Mouse (Mus musculus) hindbrain, postnatal 0 days (tissue): ENCODE measurements around the gene Spats1. TPM values are rescaled to one million over a fixed set of nuclear protein-coding genes. Genes with fewer than 3 reads are reported as not detected.
A peak's percentile ranks its signal among the peaks of the same experiment; 100 is the strongest.

Source experiments
- ATAC-seq: fragments of 200-750 bp; cut with Nextera tagmentation; 2 replicates; pipeline ENCODE4 v1.8.0; 2017; ENCODE audit warnings: mild to moderate bottlenecking, moderate TSS enrichment, moderate library complexity
- DNase-seq: peaks from one replicate; pipeline ENCODE4 v3.0.0-alpha.2; 2015; ENCODE audit warnings: low spot score
- H3K27ac ChIP-seq: fragments of 300-500 bp; sonication (generic); 2 replicates; pipeline ENCODE4 v1.5.1; 2014; ENCODE audit warnings: mild to moderate bottlenecking
- H3K27me3 ChIP-seq: fragments of 300-500 bp; sonication (generic); 2 replicates; pipeline ENCODE4 v1.6.1; 2014; ENCODE audit warnings: low read length, mixed read lengths; ENCODE audit not compliant: insufficient read depth
- H3K36me3 ChIP-seq: fragments of 300-500 bp; sonication (generic); 2 replicates; pipeline ENCODE4 v1.6.1; 2014; ENCODE audit warnings: low read length, mixed read lengths; ENCODE audit not compliant: insufficient read depth
- H3K4me1 ChIP-seq: fragments of 300-500 bp; sonication (generic); 2 replicates; pipeline ENCODE4 v1.6.1; 2014; ENCODE audit warnings: antibody characterized with exemption, low read length, mixed read lengths; ENCODE audit not compliant: insufficient read depth
- H3K4me2 ChIP-seq: fragments of 300-500 bp; sonication (generic); 2 replicates; pipeline ENCODE4 v1.6.1; 2014; ENCODE audit warnings: low read depth, mild to moderate bottlenecking, low read length, moderate library complexity, mixed read lengths
- H3K4me3 ChIP-seq: fragments of 300-500 bp; sonication (generic); 2 replicates; pipeline ENCODE4 v1.5.1; 2014; ENCODE audit warnings: low read length
- H3K9ac ChIP-seq: fragments of 300-500 bp; sonication (generic); replicated peaks from 2 replicates; pipeline ENCODE4 v1.6.1; 2014; ENCODE audit warnings: mild to moderate bottlenecking, low read length, moderate library complexity, mixed read lengths
- H3K9me3 ChIP-seq: fragments of 300-500 bp; sonication (generic); 2 replicates; pipeline ENCODE4 v1.6.1; 2016; ENCODE audit warnings: low read length, mixed read lengths
- CTCF ChIP-seq: IDR thresholded peaks from 2 replicates; pipeline ENCODE4 v1.5.1; 2016; ENCODE audit warnings: antibody characterized with exemption, control low read depth, low read depth
- WGBS: fragments of 180-500 bp; shearing (Covaris S2); extraction: QIAGEN DNeasy Blood & Tissue Kit; methylation state at CpG from one replicate; pipeline ENCODE4 v1.1.7; 2014; 5-methylcytosine and 5-hydroxymethylcytosine counted together
- polyA plus RNA-seq: library from polyadenylated mRNA; unstranded; fragments of >200 nt; fragmentation: Nextera tagmentation; extraction: Ambion mirVana; gene quantifications from 2 replicates; pipeline ENCODE4 v1.2.1, GENCODE M21; 2015
- total RNA-seq: library from RNA; depleted of rRNA; stranded (reverse); fragments of >200 nt; gene quantifications from 2 replicates; pipeline ENCODE4 v1.2.3, GENCODE M21; 2014; rRNA removed

Spats1 gene
- total RNA-seq = 0.29 and 4.2 TPM in 2 replicates
- polyA plus RNA-seq = 2.9 and 3.5 TPM in 2 replicates

DNA sequence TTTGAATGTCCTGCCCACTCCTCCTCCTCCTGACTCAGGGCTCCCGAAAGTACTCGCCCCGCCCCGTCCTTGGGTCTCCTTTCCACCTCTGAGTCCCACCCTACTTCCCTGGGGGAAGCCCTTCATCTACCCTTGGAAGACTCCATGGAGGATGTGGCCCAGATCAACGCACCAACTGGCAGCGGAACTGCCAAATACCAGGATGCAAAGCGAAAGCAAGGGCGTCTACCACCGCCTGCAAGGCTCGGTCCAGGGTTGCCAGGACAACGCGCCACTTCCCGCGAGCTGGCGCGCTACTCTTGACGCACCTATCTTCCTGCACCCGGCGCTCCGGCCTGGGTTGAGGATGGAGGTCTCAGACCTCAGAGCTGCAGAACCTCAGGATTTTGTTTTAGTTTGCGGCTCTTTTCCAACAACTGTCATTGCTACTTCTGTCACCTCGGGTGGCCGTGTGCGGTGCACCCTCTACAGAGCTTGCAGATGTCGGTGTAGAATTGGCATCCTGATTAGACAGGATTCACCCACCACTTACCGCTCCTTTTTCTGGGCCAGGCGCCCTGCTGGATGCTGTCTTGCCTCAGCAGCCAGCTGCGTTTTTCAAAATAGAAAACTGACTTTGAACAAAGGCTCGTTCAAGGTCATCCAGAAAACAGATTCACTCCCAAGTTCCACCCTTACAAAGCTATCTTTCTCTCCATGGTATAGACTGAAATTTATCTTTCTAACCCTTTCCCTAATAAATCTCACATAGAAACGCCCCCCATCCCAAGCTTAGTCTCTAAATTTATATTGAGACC is at the start of gene Spats1:
Spats1 (minus strand) TSS at position 747 of the 797 bp plus-strand sequence.
- peak; percentile 93 for ATAC-seq
- WGBS = 4% methylated on average over 30 of the region's 30 CpGs
- Histone ChIP-seq H3K9ac (peak within 1 kb of the TSS; percentile 50; the same call in 1 of the 2 replicates), H3K4me2 (peak within 1 kb of the TSS; percentile 66), H3K27me3 (no peaks in the 10 kb centered on the region), H3K27ac (peak within 1 kb of the TSS; percentile 85), H3K4me1 (peaks cover 6% of the 10 kb centered on the region; the same call in 1 of the 2 replicates), H3K9me3 (no peaks in the 10 kb centered on the region), H3K36me3 (no peaks in the 10 kb centered on the region), H3K4me3 (peak within 1 kb of the TSS; percentile 37)
- TF ChIP-seq CTCF = no peak; the same call in 1 of the 2 replicates
- peak; percentile 91 for DNase-seq

DNA sequence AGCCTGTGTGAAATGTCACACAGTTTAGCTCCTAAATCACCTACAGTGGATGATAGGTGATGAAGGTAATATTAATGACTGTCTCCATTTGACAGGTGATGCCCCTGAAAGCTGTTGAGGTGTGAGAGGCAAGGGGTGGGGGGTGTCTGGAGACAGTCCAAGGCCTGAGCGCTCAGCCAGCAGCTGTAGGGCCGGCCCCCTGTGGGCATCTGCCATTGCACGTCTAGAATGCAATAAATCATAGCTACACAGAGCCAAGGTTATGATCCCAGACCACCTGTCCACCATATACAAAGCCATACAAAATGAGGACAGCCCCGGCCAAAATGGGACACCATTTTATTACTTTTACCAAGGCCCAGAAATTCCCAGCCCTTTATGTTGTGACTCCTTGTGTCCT is 49.7 kb upstream of the Spats1 start:
- no peaks in the 10 kb centered on the region for H3K9me3 ChIP-seq
- no peaks in the 10 kb centered on the region for H3K27me3 ChIP-seq
- peak; percentile 63 for DNase-seq
- no peak overlapping the region for H3K4me3 ChIP-seq
- H3K27ac ChIP-seq = peak overlapping the region; percentile 65; the same call in 1 of the 2 replicates
- peaks cover 11% of the 10 kb centered on the region for H3K4me1 ChIP-seq
- H3K4me2 ChIP-seq = no peak overlapping the region
- 32% methylated on average over 4 of the region's 4 CpGs for WGBS
- no peak overlapping the region for H3K9ac ChIP-seq
- no peaks in the 10 kb centered on the region for H3K36me3 ChIP-seq
- no peak for TF ChIP-seq CTCF
- ATAC-seq = peak; percentile 56; the same call in 1 of the 2 replicates

DNA sequence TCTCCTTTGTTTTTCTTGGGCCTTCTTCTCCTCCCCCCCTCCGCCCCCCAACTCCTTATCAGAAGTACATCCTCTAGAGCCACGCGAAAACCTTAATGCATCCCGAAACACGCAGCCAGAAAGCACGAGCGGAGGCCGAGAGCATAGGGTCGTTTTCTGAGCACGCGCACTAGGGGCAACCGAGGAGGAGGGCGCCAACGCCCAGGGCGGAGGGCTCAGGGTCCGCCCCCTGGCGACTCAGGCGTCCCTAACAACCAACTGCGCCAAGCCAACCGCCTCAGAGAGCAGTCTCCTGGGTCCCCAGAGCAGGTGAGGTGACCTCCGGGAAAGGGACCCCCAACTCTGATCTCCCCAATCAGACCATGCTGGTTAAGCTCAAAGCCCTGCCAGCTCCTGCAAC is 48.0 kb upstream of the Spats1 start, which contains the start of gene Tcte1:
Tcte1 (plus strand) TSS at position 172 of the 400 bp plus-strand sequence.
- Histone ChIP-seq H3K4me2 (peak within 1 kb of the TSS; percentile 65), H3K9me3 (no peaks in the 10 kb centered on the region), H3K27ac (peak within 1 kb of the TSS; percentile 36), H3K4me3 (peak within 1 kb of the TSS; percentile 32), H3K36me3 (no peaks in the 10 kb centered on the region), H3K4me1 (peaks cover 11% of the 10 kb centered on the region), H3K27me3 (no peaks in the 10 kb centered on the region), H3K9ac (peak within 1 kb of the TSS; percentile 45)
- under 1% methylated on average over 21 of the region's 21 CpGs for WGBS
- peak; percentile 61 for ATAC-seq
- peak; percentile 79 for DNase-seq
- peak; percentile 21; the same call in 1 of the 2 replicates for TF ChIP-seq CTCF

DNA sequence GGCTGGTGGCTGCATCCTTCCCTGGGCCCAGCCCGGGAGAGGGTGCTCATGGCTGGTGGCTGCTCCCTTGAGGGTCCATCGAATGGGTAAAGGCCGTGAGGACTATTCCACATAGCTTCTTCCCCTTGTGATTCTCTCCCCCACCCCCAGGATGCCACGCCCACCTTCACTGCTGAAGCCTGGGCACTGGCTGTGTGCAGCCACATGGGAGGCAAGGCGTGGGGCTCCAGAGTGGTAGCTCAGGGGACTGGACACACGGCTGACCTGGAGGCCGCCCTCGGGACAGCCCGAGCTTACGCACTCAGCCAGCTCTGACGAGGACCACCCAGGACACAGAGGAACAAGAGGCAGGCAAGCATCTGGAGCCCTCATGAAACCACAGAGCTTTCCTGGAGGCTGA is 44.9 kb upstream of the Spats1 start:
- TF ChIP-seq CTCF = no peak
- Histone ChIP-seq H3K27me3 (no peaks in the 10 kb centered on the region), H3K9ac (no peak overlapping the region), H3K4me1 (peaks cover 11% of the 10 kb centered on the region), H3K27ac (peak overlapping the region; percentile 74; the same call in 1 of the 2 replicates), H3K4me3 (no peak overlapping the region), H3K9me3 (no peaks in the 10 kb centered on the region), H3K36me3 (peaks cover 3% of the 10 kb centered on the region; the same call in 1 of the 2 replicates), H3K4me2 (no peak overlapping the region)
- WGBS = 82% methylated on average over 11 of the region's 11 CpGs
- DNase-seq (no peak), ATAC-seq (no peak)

DNA sequence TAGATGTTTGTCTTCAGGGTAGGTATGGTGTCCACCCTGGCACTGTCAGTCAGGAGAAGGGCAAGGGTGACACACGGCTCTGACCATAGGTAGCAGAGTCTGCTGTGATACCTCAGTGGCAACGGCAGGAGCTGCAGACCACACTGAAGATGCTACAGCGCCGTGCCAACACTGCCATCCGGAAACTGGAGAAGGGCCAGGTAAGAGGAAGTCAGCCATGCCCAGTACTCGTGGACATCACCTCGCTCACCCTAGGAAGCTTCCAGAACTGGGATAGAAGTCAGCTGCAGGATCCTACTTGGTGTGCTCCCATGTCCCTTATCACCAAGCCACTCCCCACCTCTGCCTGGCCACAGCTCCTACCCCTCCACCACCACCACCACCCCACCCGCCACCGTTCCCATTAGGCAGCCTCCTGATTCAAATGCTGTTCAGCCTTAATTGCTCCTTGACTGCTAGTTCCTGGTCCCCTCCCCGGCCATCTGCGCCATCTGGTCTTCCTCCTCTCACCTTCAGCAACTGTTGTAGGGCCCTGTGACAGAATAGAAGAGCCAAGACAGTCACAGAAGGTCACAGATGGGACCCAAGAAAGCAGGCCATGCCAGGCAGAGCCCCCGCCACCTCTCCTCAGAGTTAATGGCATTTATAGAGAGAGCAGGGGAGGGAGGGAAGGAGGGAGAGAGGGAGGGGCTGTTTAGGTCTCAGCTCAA is 43.7 kb upstream of the Spats1 start:
- WGBS = 74% methylated on average over 12 of the region's 12 CpGs
- no peak overlapping the region for H3K4me3 ChIP-seq
- H3K4me1 ChIP-seq = peaks cover 11% of the 10 kb centered on the region
- no peak overlapping the region for H3K4me2 ChIP-seq
- H3K27me3 ChIP-seq = no peaks in the 10 kb centered on the region
- DNase-seq (peak; percentile 75), ATAC-seq (peak; percentile 52)
- H3K36me3 ChIP-seq = peaks cover 3% of the 10 kb centered on the region; the same call in 1 of the 2 replicates
- no peaks in the 10 kb centered on the region for H3K9me3 ChIP-seq
- peak overlapping the region; percentile 74 for H3K27ac ChIP-seq
- no peak for TF ChIP-seq CTCF
- no peak overlapping the region for H3K9ac ChIP-seq

DNA sequence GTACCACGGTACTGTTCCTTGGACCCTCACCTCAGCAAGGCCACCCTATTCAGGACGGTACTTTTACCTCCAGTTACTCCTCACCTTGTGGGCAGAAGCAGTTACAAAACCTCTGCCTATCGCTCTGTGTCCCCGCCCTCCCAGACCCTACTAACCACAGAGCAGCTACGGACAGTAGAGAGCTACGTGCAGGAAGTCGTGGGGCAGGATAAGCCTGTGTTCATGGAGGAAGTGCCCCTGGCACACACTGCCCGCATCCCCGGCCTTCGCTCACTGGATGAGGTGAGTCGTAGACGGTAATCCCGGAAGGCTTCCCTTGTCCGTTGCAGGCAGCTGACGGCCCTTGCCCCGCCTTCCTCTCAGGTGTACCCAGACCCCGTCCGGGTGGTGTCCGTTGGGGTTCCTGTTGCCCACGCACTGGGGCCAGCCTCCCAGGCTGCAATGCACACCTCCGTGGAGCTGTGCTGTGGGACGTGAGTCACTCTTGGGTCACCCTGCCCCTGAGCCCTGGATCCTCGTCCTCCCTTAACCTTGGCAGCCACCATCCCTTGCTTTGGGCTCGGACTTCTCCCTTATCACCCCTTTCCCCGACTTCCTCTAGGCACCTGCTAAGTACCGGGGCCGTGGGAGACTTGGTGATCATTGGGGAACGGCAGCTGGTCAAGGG is 42.5 kb upstream of the Spats1 start:
- H3K4me3 ChIP-seq = no peak overlapping the region
- H3K27me3 ChIP-seq = no peaks in the 10 kb centered on the region
- no peaks in the 10 kb centered on the region for H3K9me3 ChIP-seq
- H3K27ac ChIP-seq = 0 out of 2 replicates have a peak overlapping the region, but pooled peaks have one; percentile 74
- no peak for TF ChIP-seq CTCF
- ATAC-seq (no peak), DNase-seq (no peak)
- WGBS = 92% methylated on average over 28 of the region's 28 CpGs
- peaks cover 3% of the 10 kb centered on the region; the same call in 1 of the 2 replicates for H3K36me3 ChIP-seq
- H3K4me2 ChIP-seq = no peak overlapping the region
- no peak overlapping the region for H3K9ac ChIP-seq
- peaks cover 6% of the 10 kb centered on the region for H3K4me1 ChIP-seq
